Mouse (Mus musculus): ENCODE measurements around the gene Slc35e1.
A peak's percentile ranks its signal among the peaks of the same experiment; 100 is the strongest.

Slc35e1 gene

DNA sequence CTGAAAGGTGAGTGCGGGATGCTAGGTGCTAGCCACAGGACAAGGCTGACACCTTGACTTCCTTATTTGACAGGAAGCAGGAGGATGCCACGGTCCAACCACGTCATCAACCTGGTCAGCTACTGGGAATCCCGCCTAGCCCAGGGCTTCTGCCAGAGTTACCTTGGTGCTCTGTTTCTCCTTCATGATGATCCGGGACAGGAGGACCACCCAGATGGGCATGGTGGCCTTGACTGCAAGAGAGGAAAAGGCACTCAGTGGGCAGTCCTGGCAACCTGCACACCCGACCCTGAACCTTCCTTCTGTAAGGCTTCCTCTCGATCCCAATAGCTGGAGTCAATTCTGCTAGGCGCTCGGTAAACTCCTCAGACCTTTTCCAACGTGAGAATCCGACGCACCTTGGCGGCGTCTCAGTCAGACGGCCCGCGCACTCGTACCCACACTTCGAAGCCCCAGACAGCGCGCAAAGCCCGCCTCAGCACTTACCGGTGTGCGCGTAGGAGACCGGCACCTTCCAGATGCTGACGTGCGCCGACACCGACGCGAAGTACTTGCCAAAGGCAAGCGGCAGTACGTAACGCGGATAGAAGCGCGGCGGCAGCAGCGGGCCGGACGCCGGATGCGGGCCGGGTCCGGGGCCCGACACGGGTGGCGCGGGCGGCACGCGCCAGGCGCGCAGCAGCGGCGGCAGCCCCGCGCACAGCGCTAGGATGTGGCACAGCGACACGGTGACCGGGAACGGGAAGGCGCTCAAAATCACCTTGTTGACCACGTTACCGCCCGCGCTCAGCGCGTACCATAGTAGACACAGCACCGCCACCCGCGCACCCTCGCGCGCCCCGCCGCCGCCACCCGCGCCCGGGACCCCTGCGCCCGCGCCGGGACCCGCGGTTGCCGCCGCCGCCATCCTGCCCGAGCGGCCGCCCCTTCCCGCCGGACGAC lies at the start of gene Slc35e1:
Gene Slc35e1, minus strand, starts transcription at position 935 of the 942 bp plus-strand sequence.
- DNase-seq (ENCODE audit: low read depth, low spot score) = peak; percentile 73
- H3K36me3 ChIP-seq (ENCODE audit: control insufficient read depth, insufficient read depth, low read length, poor library complexity, severe bottlenecking) = peaks cover 7% of the 10 kb centered on the region
- H3K27me3 ChIP-seq (ENCODE audit: control insufficient read depth, insufficient read depth, low read length, poor library complexity, severe bottlenecking) = no peaks in the 10 kb centered on the region

DNA sequence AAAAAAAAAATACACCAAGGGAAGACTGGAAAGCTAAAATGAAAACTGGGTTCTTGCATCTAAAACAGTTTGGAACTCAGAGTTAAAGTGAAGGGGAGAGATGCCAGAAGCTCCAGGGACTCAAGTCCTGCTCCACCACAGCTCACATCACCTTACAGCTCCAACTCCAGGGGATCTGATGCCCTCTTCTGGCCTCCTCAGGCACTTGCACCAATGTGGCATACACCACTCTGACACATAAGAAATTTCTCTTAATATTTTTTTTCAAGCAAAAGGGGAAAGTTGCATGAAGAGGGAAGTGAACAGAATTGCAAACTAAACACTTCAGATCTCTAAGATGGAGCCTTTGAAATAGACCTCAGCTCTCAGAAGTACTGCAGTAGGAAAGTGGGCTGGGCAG lies 46.8 kb upstream of the Slc35e1 start:
- DNase-seq (ENCODE audit: low read depth, low spot score) = peak; percentile 35

DNA sequence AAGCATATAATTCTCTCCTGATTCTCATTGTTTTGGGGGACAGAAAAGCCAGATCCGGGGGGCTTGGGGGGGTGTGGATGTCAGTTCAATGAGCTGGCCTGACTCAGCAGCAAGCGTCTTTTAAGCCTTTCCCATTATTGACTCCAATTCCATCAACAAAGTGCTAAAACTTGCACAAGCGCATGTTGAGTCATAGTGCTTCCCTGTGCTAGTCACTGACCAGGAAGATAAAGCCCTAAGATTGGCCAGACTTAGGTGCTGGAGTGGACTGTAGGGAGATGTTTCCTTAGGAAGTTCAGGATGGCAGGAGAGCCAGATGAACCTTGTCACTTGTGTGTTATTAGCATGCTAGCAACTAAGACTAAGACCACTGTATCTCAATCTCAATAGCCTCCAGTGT lies 42.5 kb upstream of the Slc35e1 start:
- no peak for DNase-seq (ENCODE audit: low read depth, low spot score)
- Histone ChIP-seq H3K27me3 (ENCODE audit: control insufficient read depth, insufficient read depth, low read length, poor library complexity, severe bottlenecking) (no peaks in the 10 kb centered on the region), H3K36me3 (ENCODE audit: control insufficient read depth, insufficient read depth, low read length, poor library complexity, severe bottlenecking) (no peaks in the 10 kb centered on the region)

More for the DNA sequence above, 46.8 kb upstream of the Slc35e1 start:
- peaks cover 2% of the 10 kb centered on the region; the same call in 1 of the 2 replicates for H3K36me3 ChIP-seq (ENCODE audit: control insufficient read depth, insufficient read depth, low read length, poor library complexity, severe bottlenecking)
- no peaks in the 10 kb centered on the region for H3K27me3 ChIP-seq (ENCODE audit: control insufficient read depth, insufficient read depth, low read length, poor library complexity, severe bottlenecking)

DNA sequence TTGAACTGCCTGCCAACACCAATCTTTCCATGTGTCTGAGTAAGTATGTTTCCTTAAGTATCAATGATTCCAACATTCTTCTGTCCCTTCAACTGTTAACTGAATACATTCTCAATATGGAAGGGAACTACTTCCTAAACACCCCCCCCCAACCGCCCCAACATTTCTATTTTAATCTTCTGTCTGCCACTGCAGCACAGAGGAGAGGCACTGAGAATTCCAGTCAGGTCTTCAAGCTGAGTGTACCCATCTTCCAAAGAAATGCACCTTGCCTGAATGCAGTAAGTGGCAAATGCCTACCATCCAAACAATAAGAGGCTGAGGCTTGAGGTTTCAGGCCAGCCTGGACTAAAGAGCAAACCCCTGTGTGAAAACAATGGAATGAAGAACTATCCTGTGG lies 39.7 kb upstream of the Slc35e1 start:
- H3K27me3 ChIP-seq (ENCODE audit: control insufficient read depth, insufficient read depth, low read length, poor library complexity, severe bottlenecking) = no peaks in the 10 kb centered on the region
- H3K36me3 ChIP-seq (ENCODE audit: control insufficient read depth, insufficient read depth, low read length, poor library complexity, severe bottlenecking) = no peaks in the 10 kb centered on the region
- no peak for DNase-seq (ENCODE audit: low read depth, low spot score)

DNA sequence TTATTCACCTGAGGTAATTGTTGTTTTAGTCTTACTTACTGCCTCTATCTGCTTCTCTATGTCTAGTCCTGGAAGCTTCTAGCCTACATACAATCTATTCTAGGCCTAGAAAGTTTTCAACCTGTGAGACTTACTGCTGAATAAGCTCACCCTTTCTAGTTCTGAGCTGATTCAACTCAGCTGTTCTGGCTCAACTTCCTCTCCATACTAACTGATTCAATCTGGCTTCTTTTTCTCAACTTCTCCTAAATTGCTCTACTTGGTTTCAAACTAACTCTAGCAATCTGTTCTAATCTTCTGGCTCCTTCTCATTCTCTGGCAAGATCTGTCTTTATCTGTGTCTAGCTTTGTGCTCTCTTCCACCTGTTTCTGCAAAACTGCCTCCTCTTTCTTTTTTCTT lies 29.5 kb upstream of the Slc35e1 start:
- no peak for DNase-seq (ENCODE audit: low read depth, low spot score)
- Histone ChIP-seq H3K36me3 (ENCODE audit: control insufficient read depth, insufficient read depth, low read length, poor library complexity, severe bottlenecking) (no peaks in the 10 kb centered on the region), H3K27me3 (ENCODE audit: control insufficient read depth, insufficient read depth, low read length, poor library complexity, severe bottlenecking) (no peaks in the 10 kb centered on the region)

DNA sequence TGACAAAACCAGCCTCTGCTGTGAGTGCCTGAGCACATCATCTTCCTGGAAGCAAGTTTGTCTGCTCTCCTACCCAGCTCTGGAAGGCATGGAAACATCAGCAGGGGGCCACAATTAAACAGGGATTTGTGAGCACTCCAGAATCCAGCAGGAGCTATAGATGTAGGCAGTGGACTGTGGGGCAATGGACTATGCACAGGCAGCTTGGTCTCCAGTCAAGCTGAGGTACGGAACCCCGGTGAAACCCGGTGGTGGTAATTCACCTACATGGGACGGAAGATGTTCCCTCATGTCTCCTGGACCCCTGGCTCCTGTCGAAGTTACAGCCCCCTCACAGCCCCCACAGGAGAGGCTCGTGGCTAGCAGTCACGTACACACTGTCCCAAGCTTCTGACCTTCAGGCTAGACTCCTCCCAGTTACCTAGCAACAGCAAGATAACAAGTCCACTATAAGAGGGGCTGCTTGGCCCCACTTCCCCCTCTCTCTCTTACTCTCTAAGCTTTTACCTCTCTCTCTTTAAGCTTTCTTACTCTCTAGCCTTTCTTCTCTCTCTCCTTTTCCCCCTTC lies 25.1 kb upstream of the Slc35e1 start:
- no peak for DNase-seq (ENCODE audit: low read depth, low spot score)
- Histone ChIP-seq H3K27me3 (ENCODE audit: control insufficient read depth, insufficient read depth, low read length, poor library complexity, severe bottlenecking) (no peaks in the 10 kb centered on the region), H3K36me3 (ENCODE audit: control insufficient read depth, insufficient read depth, low read length, poor library complexity, severe bottlenecking) (no peaks in the 10 kb centered on the region)

DNA sequence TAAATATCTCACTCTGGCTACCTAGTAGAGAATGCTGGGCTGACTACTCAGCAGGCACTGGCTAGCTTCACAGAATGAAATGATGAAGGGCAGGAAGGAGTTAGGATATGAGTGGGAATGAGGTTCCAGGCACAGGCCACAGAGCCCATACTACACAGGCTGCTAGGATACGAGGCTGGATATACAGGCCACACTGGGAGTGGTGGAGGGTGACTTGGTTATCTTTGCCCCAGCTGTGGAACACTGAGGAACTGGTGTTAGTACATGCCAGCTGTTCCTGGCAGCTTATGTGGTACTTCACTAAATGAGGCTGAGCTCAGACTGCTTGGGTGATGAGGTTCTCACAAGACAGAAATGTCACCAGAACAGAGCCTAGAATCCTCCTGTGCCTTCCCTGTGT lies 20.7 kb upstream of the Slc35e1 start:
- H3K27me3 ChIP-seq (ENCODE audit: control insufficient read depth, insufficient read depth, low read length, poor library complexity, severe bottlenecking) = no peaks in the 10 kb centered on the region
- H3K36me3 ChIP-seq (ENCODE audit: control insufficient read depth, insufficient read depth, low read length, poor library complexity, severe bottlenecking) = no peaks in the 10 kb centered on the region
- no peak for DNase-seq (ENCODE audit: low read depth, low spot score)

DNA sequence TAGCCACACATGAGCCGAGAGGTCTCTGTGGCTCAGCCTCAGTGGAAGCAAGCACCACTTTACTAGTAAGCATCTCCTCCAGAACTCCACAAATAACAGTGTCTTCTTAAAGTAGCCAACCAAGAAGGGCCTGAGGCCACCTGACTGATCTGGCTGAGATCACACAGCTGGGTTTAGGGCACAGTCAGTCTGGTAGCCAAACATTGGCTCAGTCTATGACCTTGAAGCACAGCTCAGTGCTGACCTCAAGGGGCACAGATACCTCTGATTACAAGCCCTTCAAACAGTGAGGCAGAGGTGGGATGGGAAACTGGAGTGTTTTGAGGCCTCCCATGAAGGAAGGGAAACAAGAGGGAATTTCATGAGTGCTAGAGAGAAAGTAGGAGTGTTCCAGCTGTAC lies 20.2 kb upstream of the Slc35e1 start:
- Histone ChIP-seq H3K36me3 (ENCODE audit: control insufficient read depth, insufficient read depth, low read length, poor library complexity, severe bottlenecking) (no peaks in the 10 kb centered on the region), H3K27me3 (ENCODE audit: control insufficient read depth, insufficient read depth, low read length, poor library complexity, severe bottlenecking) (no peaks in the 10 kb centered on the region)
- no peak for DNase-seq (ENCODE audit: low read depth, low spot score)

DNA sequence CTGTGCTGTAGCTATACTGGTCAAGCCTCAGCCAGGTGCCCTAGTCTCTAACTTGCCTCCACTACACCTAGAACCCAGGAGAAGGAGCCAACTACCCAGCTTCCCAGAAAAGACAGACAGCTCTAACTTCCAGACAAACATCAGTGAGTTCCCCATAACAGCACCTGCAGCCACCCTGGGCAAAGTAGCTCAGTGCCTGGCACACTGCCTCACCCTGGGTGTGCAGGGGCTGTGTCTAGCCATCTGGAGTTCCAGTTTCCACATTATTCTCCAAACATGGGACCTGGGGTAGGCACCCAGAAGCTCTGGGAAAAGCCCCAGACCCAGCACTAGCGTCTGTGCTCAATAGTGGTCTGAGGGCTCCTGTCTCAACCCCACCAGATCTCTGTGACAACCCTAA lies 15.1 kb upstream of the Slc35e1 start:
- no peak for DNase-seq (ENCODE audit: low read depth, low spot score)
- no peaks in the 10 kb centered on the region; the same call in 1 of the 2 replicates for H3K36me3 ChIP-seq (ENCODE audit: control insufficient read depth, insufficient read depth, low read length, poor library complexity, severe bottlenecking)
- H3K27me3 ChIP-seq (ENCODE audit: control insufficient read depth, insufficient read depth, low read length, poor library complexity, severe bottlenecking) = no peaks in the 10 kb centered on the region

DNA sequence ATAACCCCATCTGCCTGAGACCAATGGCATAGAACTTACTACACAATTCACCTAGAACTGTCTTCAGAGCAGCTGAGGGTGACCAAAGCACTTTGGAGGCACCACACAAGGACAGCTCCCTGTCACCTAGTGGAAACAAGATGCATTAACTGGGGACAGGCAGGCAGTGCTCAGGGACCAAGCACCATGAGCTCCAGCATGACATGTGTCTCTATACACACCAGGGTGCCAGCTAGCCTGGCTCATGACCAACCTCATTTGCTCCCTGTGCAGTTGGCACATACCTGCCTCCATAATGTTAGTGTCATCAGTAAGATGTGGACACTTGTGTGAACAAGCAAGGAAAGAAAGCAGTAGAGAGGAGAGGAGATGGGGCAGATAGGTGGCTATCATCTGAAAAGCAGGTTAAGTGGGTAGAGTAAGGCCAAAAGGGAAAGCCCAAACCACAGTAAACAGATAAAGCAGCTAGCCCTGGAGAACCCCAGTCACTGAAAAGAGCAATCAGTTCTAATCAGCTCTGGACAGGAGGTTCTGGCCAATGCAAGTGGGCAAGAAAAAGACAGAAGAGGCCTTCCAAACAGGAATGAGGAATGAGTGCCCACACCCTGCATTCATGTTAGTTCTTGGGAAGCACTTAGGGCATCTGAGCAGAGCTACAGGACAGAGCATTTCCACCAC lies 12.4 kb upstream of the Slc35e1 start:
- no peak for DNase-seq (ENCODE audit: low read depth, low spot score)
- H3K27me3 ChIP-seq (ENCODE audit: control insufficient read depth, insufficient read depth, low read length, poor library complexity, severe bottlenecking) = no peaks in the 10 kb centered on the region
- H3K36me3 ChIP-seq (ENCODE audit: control insufficient read depth, insufficient read depth, low read length, poor library complexity, severe bottlenecking) = no peaks in the 10 kb centered on the region; the same call in 1 of the 2 replicates

DNA sequence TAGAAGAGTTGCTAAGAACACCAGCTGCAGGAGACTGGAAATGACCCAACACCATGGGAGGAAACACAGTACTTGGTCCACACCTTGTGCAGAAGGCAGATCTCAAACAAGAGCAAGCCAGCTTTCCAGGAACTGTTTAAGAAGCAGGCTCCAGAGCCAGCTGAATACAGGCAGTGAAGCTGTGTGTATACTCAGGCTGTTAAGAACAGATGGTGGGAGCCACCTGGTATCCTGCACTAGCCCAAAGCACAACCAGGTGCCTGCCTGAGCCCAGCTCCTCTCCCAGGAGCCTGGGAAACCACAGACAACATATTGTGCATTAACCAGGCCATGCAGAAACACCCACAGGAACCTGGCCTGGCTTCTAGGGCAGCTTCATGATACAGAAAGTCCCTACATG lies 11.7 kb upstream of the Slc35e1 start:
- no peak for DNase-seq (ENCODE audit: low read depth, low spot score)

DNA sequence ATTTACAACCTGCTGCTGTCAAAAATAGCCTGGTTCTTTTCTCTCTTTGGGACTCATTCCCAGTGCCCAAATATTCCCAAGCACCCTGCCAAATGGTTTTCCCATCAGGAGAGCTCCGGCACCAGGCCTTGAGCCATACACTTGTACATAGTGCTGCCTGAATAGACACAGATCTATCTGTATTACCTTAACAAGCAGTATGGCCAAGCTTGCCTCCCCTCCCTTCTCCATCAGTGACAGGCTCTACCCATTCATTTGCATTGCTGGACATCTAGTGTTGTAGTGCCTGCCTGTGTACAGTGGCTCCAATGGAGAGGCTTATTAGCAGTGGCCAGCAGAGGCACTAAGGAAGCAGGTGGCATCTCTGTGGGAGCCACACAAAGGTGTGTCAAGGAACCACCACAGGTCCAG lies 8.1 kb upstream of the Slc35e1 start:
- Histone ChIP-seq H3K36me3 (ENCODE audit: control insufficient read depth, insufficient read depth, low read length, poor library complexity, severe bottlenecking) (peaks cover 6% of the 10 kb centered on the region), H3K27me3 (ENCODE audit: control insufficient read depth, insufficient read depth, low read length, poor library complexity, severe bottlenecking) (no peaks in the 10 kb centered on the region)
- no peak for DNase-seq (ENCODE audit: low read depth, low spot score)

More for the DNA sequence above, 11.7 kb upstream of the Slc35e1 start:
- Histone ChIP-seq H3K27me3 (ENCODE audit: control insufficient read depth, insufficient read depth, low read length, poor library complexity, severe bottlenecking) (no peaks in the 10 kb centered on the region), H3K36me3 (ENCODE audit: control insufficient read depth, insufficient read depth, low read length, poor library complexity, severe bottlenecking) (no peaks in the 10 kb centered on the region; the same call in 1 of the 2 replicates)

DNA sequence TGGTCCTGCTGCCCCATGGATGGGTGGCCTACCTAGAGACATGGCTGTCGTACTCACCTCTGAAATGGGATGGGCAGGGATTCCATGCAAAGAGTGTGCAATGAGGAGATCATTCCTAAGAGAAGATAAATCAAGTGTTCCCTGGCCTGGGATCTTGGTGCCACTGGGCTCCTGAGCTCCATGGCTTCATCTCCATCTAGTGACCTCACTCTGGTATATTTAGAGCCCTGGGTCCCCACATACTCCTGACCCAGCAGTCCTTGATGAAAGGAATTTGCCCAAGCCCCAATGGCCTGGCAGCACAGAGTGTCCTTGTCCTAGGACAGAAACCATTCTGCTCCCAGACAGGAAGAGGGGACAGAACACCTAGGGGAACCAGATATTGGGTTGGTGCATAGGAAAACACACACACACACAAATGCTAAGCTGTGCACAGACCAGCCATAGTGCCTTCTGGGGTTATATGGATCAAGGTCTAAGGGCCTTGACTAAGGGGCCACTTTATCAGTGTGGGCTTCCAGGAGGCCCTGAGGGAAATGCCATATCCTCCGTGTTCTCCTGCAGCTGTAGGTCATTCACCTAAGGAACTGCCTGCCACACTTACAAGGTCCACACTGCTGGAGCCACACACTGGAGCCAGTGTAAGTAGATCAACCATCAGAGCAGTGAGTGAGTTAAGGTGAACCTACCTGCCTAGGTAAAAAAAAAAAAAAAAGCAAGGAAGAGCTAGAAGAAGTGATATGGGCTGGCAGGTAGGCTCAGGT lies 7.3 kb upstream of the Slc35e1 start:
- Histone ChIP-seq H3K27me3 (ENCODE audit: control insufficient read depth, insufficient read depth, low read length, poor library complexity, severe bottlenecking) (no peaks in the 10 kb centered on the region), H3K36me3 (ENCODE audit: control insufficient read depth, insufficient read depth, low read length, poor library complexity, severe bottlenecking) (peaks cover 6% of the 10 kb centered on the region)
- no peak for DNase-seq (ENCODE audit: low read depth, low spot score)

DNA sequence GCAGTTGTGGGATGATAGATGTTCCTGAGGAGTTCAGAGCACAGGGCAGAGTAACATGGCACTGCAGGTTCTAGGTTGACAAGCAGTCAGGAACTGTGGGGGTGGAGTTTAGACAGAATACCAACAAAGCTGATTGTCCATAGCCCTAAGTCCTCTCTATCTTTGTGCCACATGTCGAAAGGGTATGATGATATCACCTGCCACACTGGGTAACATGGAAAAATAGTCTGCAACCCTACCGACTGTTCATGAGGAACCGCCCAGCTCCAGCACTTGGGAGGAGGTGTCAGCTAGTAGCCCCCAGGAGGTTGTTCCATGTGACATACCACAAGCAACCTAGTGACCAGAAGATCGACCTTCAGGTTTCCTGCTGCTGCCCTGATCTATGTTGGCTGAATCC lies 6.1 kb upstream of the Slc35e1 start:
- no peak for DNase-seq (ENCODE audit: low read depth, low spot score)
- Histone ChIP-seq H3K36me3 (ENCODE audit: control insufficient read depth, insufficient read depth, low read length, poor library complexity, severe bottlenecking) (peaks cover 6% of the 10 kb centered on the region), H3K27me3 (ENCODE audit: control insufficient read depth, insufficient read depth, low read length, poor library complexity, severe bottlenecking) (no peaks in the 10 kb centered on the region)
